Mouse (Mus musculus) heart, adult 2 months (tissue): ENCODE measurements at regions not wholly inside any gene's neighbourhood (a gene's known extent, or its start where the extent isn't known, plus 50 kb on each side); places are given as distances from the start of the nearest gene placed in this dataset.

Source experiments
- CTCF ChIP-seq: fragments of 200-600 bp; IDR thresholded peaks from 2 replicates; pipeline ENCODE4 v1.8.1; 2022; ENCODE audit warnings: antibody characterized with exemption, mild to moderate bottlenecking, moderate library complexity
- POLR2A ChIP-seq: fragments of 200-500 bp; IDR thresholded peaks from 2 replicates; pipeline ENCODE4 v1.6.1; 2011; ENCODE audit warnings: mild to moderate bottlenecking, low read depth, low read length, control low read depth; ENCODE audit not compliant: insufficient read depth

GRCm38 (mm10) chr9:61780186-61780939 is 134.0 kb downstream of the Rplp1 start:
- TF ChIP-seq POLR2A = no peak
- TF ChIP-seq CTCF = no peak
